Comparison of ENCODE assay signal across 17 mouse cellular contexts in genomic region chr1:91088941-91089340, GRCm38 (mm10). TPM values are rescaled to one million over a fixed set of nuclear protein-coding genes. Genes with fewer than 3 reads are reported as not detected.
DNase-seq lines count a peak whose midpoint lies in the region; ATAC-seq and TF ChIP-seq lines count a peak whose summit lies in the region.
"Had no signal": no experiment of that assay in that cellular context is flagged by ENCODE, and none has a peak within 500 bp of the region (broad histone marks: within the 10 kb centered on the region; RNA-seq: fewer than 3 reads in every experiment).

No protein-coding gene starts in this region.

- H3K4me3 ChIP-seq in hindbrain, embryonic 10.5 days = no peak overlapping the region
- H3K4me3 ChIP-seq in hindbrain, embryonic 16.5 days (ENCODE audit: low read length) = no peak overlapping the region
- no peak overlapping the region for H3K4me3 ChIP-seq in left cerebral cortex, adult 2 months
- H3K4me3 ChIP-seq: forebrain, embryonic 13.5 days; liver, embryonic 13.5 days; midbrain, embryonic 15.5 days; myocyte had no signal

- WGBS in hindbrain, embryonic 10.5 days = 85% methylated on average over 8 of the region's 8 CpGs
- 81% methylated on average over 8 of the region's 8 CpGs for WGBS in hindbrain, embryonic 16.5 days

- H3K4me2 ChIP-seq in hindbrain, embryonic 16.5 days (ENCODE audit: low read length) = no peak overlapping the region
- H3K4me2 ChIP-seq: forebrain, embryonic 13.5 days; liver, embryonic 13.5 days; lung, embryonic 14.5 days; midbrain, embryonic 15.5 days had no signal

- H3K4me1 ChIP-seq in hindbrain, embryonic 10.5 days (replicated peaks) = peaks cover 44% of the 10 kb centered on the region
- no peaks in the 10 kb centered on the region for H3K4me1 ChIP-seq in hindbrain, embryonic 16.5 days (ENCODE audit: control insufficient read depth, insufficient read depth, low read depth, low read length)
- H3K4me1 ChIP-seq: midbrain, embryonic 15.5 days had no signal

- no peak for DNase-seq in hindbrain, embryonic 10.5 days (ENCODE audit: low spot score)
- DNase-seq in left cerebral cortex, adult 2 months (ENCODE audit: extremely low spot score in 1 of 2, low spot score in 2 of 2) = no peak
- DNase-seq in left cerebral cortex, postnatal 14 days (ENCODE audit: low spot score in 2 of 2) = no peak
- DNase-seq in kidney, postnatal 10 days = peak; percentile 30
- no peak for DNase-seq in right cerebral cortex, postnatal 10 days (ENCODE audit: low spot score in 2 of 2)
- DNase-seq in liver = no peak
- DNase-seq: adrenal gland, adult 2 months; cerebellum, adult 9-11 months; gastrocnemius, postnatal 14 days; liver, embryonic 13.5 days; lung, embryonic 14.5 days; lung, postnatal 36 days; thymus, postnatal 25 days had no signal

- intact Hi-C loops in left cerebral cortex, adult 2 months (cut with DNase I) = no loop called here
- intact Hi-C loops in left cerebral cortex, postnatal 14 days (cut with DNase I) = no loop called here

- H3K27me3 ChIP-seq in hindbrain, embryonic 10.5 days (ENCODE audit: insufficient read depth, poor library complexity, severe bottlenecking) = no peaks in the 10 kb centered on the region
- H3K27me3 ChIP-seq in hindbrain, embryonic 16.5 days (replicated peaks; ENCODE audit: control insufficient read depth, insufficient read depth, low read length) = no peaks in the 10 kb centered on the region
- H3K27me3 ChIP-seq: forebrain, embryonic 13.5 days; liver, embryonic 13.5 days; midbrain, embryonic 15.5 days had no signal

- no peak for ATAC-seq in hindbrain, embryonic 16.5 days
- ATAC-seq: forebrain, embryonic 13.5 days; midbrain, embryonic 15.5 days had no signal

- H3K9me3 ChIP-seq in hindbrain, embryonic 10.5 days = no peaks in the 10 kb centered on the region
- H3K9me3 ChIP-seq in hindbrain, embryonic 16.5 days (ENCODE audit: control insufficient read depth, low read length) = no peaks in the 10 kb centered on the region
- H3K9me3 ChIP-seq: forebrain, embryonic 13.5 days; liver, embryonic 13.5 days; midbrain, embryonic 15.5 days had no signal

- H3K9ac ChIP-seq in hindbrain, embryonic 16.5 days (ENCODE audit: low read depth, low read length) = no peak overlapping the region
- H3K9ac ChIP-seq: forebrain, embryonic 13.5 days; liver, embryonic 13.5 days; lung, embryonic 14.5 days; midbrain, embryonic 15.5 days had no signal

- H3K36me3 ChIP-seq in hindbrain, embryonic 10.5 days = no peaks in the 10 kb centered on the region
- no peaks in the 10 kb centered on the region for H3K36me3 ChIP-seq in hindbrain, embryonic 16.5 days (ENCODE audit: control insufficient read depth, insufficient read depth, low read length)
- H3K36me3 ChIP-seq: liver, embryonic 13.5 days; midbrain, embryonic 15.5 days had no signal

- TF ChIP-seq CTCF in left cerebral cortex, adult 2 months (IDR thresholded peaks at IDR 0.05) = no peak

- H3K27ac ChIP-seq in hindbrain, embryonic 10.5 days = 0 out of 2 replicates have a peak overlapping the region, but pooled peaks have one; percentile 6
- H3K27ac ChIP-seq in hindbrain, embryonic 16.5 days (ENCODE audit: low read depth, low read length) = no peak overlapping the region
- H3K27ac ChIP-seq in left cerebral cortex, adult 2 months = peak overlapping the region; percentile 59; the same call in 1 of the 2 replicates
- H3K27ac ChIP-seq: forebrain, embryonic 13.5 days; liver, embryonic 13.5 days; midbrain, embryonic 15.5 days had no signal

RNA-seq across cellular contexts. Expression of gene Rbm44, which starts 55.9 kb away (rescaled TPM):
- 0.57 and 0.58 TPM in 2 replicates for polyA plus RNA-seq in hindbrain, embryonic 10.5 days (2016; fragmentation: Nextera tagmentation; extraction: Ambion mirVana)
- polyA plus RNA-seq in hindbrain, embryonic 16.5 days (2015; fragmentation: Nextera tagmentation; extraction: Ambion mirVana) = 0.28 and 0.60 TPM in 2 replicates
- total RNA-seq in left cerebral cortex, adult 2 months (2021) = not detected
- not detected for total RNA-seq in left cerebral cortex, postnatal 14 days (2021)
- total RNA-seq: adrenal gland, adult 2 months; gastrocnemius, postnatal 14 days had no signal
- polyA plus RNA-seq: adrenal gland, adult 2 months; myocyte had no signal
